Mouse (Mus musculus) neural tube, embryonic 13.5 days (tissue): ENCODE results near the gene Erf. TPM values are rescaled to one million over a fixed set of nuclear protein-coding genes. Genes with fewer than 3 reads are reported as not detected.

Experiments used
- ATAC-seq: fragments of 200-750 bp; cut with Nextera tagmentation; 2 replicates; pipeline ENCODE4 v1.8.0; 2017; ENCODE audit warnings: low read depth, mild to moderate bottlenecking, moderate TSS enrichment, moderate library complexity
- H3K27ac ChIP-seq: fragments of 300-500 bp; sonication (generic); replicated peaks from 2 replicates; pipeline ENCODE4 v1.5.1; 2015; ENCODE audit warnings: moderate library complexity, mild to moderate bottlenecking, inconsistent platforms
- H3K27me3 ChIP-seq: fragments of 300-500 bp; sonication (generic); 2 replicates; pipeline ENCODE4 v1.6.1; 2015; ENCODE audit warnings: mild to moderate bottlenecking, inconsistent platforms
- H3K36me3 ChIP-seq: fragments of 300-500 bp; sonication (generic); 2 replicates; pipeline ENCODE4 v1.6.1; 2015; ENCODE audit warnings: mild to moderate bottlenecking, inconsistent platforms
- H3K4me1 ChIP-seq: fragments of 300-500 bp; sonication (generic); replicated peaks from 2 replicates; pipeline ENCODE4 v1.6.1; 2015; ENCODE audit warnings: inconsistent platforms
- H3K4me2 ChIP-seq: fragments of 300-500 bp; sonication (generic); 2 replicates; pipeline ENCODE4 v1.6.1; 2015; ENCODE audit warnings: inconsistent platforms, mild to moderate bottlenecking, moderate library complexity
- H3K4me3 ChIP-seq: fragments of 300-500 bp; sonication (generic); 2 replicates; pipeline ENCODE4 v1.5.1; 2015; ENCODE audit warnings: mild to moderate bottlenecking, inconsistent platforms
- H3K9ac ChIP-seq: fragments of 300-500 bp; sonication (generic); 2 replicates; pipeline ENCODE4 v1.6.1; 2015; ENCODE audit warnings: moderate library complexity, mild to moderate bottlenecking, inconsistent platforms
- H3K9me3 ChIP-seq: fragments of 300-500 bp; sonication (generic); 2 replicates; pipeline ENCODE4 v1.6.1; 2016; ENCODE audit warnings: inconsistent platforms
- WGBS: fragments of 180-500 bp; shearing (Covaris S2); methylation state at CpG from one replicate; pipeline ENCODE4 v1.1.7; 2015; 5-methylcytosine and 5-hydroxymethylcytosine counted together
- microRNA-seq: library from miRNA; unstranded; fragments of <30 nt; microRNA quantifications from one replicate; pipeline ENCODE4, GENCODE M21; 2016
- polyA plus RNA-seq: library from polyadenylated mRNA; unstranded; fragments of >200 nt; fragmentation: Nextera tagmentation; extraction: Ambion mirVana; gene quantifications from 2 replicates; pipeline ENCODE4 v1.2.1, GENCODE M21; 2015

Gene Erf
- polyA plus RNA-seq, 1 experiment from 2014 or later: 8.0 TPM

DNA sequence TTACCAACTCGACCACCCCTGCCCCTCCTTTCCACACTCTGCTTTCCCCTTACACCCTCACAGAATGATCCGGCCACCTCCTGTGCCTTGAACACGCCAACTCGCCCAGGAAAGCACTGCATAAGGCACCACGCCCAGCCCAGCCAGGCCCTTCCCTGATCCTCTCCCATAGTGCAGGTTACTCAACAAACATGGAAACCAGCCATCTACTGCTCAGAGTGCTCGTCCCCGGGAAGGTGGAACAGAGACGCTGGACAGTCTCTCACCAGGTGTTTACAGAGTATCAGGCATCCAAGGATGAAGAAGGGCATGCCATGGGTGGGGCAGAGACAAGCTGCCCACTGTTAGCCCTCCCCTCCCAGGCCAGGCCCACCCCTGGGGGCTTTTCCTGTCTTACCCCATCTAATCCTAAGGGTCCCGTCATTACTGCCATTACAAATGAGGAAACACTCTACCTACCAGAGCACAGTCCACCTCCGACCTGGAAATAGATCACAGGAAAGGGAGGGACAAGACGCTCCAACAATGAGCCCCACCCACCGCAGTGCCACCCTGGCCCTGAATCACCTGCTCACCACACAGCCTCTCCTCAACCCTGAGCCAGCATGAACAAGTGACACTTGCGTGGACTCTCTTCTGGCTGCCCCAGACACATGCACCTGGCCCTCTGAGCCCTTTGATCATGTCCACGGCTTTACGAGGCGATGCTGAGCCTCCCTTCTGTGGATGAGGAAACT is 44.3 kb downstream of the Erf start:
- WGBS: 91% methylated on average over 16 of the region's 16 CpGs
- H3K27me3 ChIP-seq: no peaks in the 10 kb centered on the region
- H3K4me1 ChIP-seq: no peaks in the 10 kb centered on the region
- peaks cover 90% of the 10 kb centered on the region for H3K36me3 ChIP-seq
- H3K9me3 ChIP-seq: no peaks in the 10 kb centered on the region
- no peak overlapping the region for H3K4me2 ChIP-seq
- no peak overlapping the region for H3K27ac ChIP-seq
- ATAC-seq: no peak
- H3K4me3 ChIP-seq: no peak overlapping the region
- no peak overlapping the region for H3K9ac ChIP-seq

GRCm38 (mm10) chr7:25205355-25206093 is 45.0 kb downstream of the Erf start:
- ATAC-seq: no peak
- 86% methylated on average over 16 of the region's 16 CpGs for WGBS
- Histone ChIP-seq H3K36me3 (peaks cover 85% of the 10 kb centered on the region), H3K4me2 (no peak overlapping the region), H3K27ac (no peak overlapping the region), H3K4me1 (no peaks in the 10 kb centered on the region), H3K9ac (peak overlapping the region; percentile 13; the same call in 1 of the 2 replicates), H3K9me3 (no peaks in the 10 kb centered on the region), H3K27me3 (no peaks in the 10 kb centered on the region), H3K4me3 (no peak overlapping the region)

DNA sequence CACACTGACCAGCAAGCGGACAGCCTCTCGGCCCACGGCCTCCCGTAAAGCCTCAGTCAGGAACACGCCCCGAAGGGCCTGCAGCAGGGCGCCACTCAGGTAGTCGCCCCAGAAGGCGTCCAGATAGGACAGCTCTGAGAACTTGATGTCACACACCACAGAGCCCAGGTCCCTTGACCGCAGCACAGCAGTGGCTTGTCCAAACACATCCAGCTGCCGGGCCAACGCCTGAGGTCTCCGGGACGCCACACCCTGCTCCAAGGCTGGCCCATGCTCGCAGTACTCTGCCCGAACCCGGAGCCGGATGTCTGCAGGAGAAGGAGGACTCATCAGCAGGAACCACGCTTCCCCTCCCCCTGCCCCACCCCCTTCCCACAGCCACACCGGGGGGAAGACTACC is 46.9 kb downstream of the Erf start:
- peaks cover 73% of the 10 kb centered on the region for H3K36me3 ChIP-seq
- H3K4me2 ChIP-seq: no peak overlapping the region
- ATAC-seq: no peak
- H3K9ac ChIP-seq: no peak overlapping the region
- H3K4me3 ChIP-seq: no peak overlapping the region
- no peaks in the 10 kb centered on the region for H3K27me3 ChIP-seq
- H3K9me3 ChIP-seq: no peaks in the 10 kb centered on the region
- no peak overlapping the region for H3K27ac ChIP-seq
- H3K4me1 ChIP-seq: no peaks in the 10 kb centered on the region
- WGBS: 90% methylated on average over 19 of the region's 20 CpGs

DNA sequence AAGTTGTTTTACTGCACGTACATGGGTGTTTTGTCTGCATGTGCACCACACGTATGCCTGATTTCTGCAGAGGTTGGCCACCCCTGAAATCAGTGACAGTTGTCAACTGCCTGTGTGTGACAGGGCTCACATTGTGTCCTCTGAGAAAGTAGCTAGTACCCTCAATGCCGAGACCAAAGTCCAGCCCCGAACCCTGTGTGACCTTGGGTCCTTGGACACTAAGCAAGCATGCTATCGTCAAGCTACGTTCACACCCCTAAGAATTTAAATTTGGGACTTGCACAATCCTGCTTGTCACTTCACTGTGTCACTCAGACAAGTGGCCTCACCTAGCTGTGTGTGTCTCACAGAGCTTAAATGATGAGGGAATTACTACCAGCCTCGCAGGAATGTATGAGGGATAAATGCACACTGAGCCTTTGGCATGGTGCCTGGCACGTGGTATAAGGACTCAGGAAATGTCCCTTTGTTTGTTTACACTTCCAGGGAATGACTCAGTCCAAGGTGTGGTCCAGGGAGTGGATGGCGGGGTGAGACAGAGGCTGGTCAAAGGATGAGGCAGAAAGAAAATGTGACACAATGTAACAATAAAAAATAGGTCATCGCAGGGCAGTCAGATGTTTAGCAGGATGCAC is 53.1 kb downstream of the Erf start:
- Histone ChIP-seq H3K9ac (no peak overlapping the region), H3K36me3 (peaks cover 20% of the 10 kb centered on the region), H3K4me1 (no peaks in the 10 kb centered on the region), H3K9me3 (no peaks in the 10 kb centered on the region), H3K27ac (no peak overlapping the region), H3K4me3 (no peak overlapping the region), H3K27me3 (no peaks in the 10 kb centered on the region), H3K4me2 (no peak overlapping the region)
- WGBS: 73% methylated on average over 10 of the region's 10 CpGs
- no peak for ATAC-seq

- Histone ChIP-seq H3K27ac (no peak overlapping the region), H3K36me3 (peaks cover 6% of the 10 kb centered on the region), H3K4me1 (no peaks in the 10 kb centered on the region), H3K4me3 (no peak overlapping the region), H3K9me3 (no peaks in the 10 kb centered on the region), H3K27me3 (no peaks in the 10 kb centered on the region), H3K4me2 (no peak overlapping the region), H3K9ac (no peak overlapping the region)
- ATAC-seq: no peak
- WGBS: 85% methylated on average over 9 of the region's 9 CpGs
Measured at GRCm38 (mm10) chr7:25196107-25196506, 54.5 kb downstream of the Erf start.

DNA sequence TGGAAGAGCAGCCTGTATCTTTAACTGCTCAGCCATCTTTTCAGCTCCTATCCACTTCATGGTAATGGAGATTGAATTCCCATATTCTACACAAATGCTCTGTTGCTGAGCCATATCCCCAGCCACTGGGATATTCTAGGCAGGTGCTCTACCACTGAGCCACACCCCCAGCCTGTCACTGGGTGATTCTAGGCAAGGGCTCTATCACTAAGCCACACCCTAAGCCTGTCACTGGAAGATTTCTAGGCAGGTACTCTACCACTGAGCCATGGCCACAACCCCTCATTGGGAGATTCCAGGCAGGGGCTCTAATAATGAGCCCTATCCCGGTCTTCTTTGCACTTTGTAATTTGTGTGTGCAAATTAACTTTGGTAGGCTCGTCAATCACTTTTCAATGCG is 55.4 kb downstream of the Erf start:
- H3K27ac ChIP-seq: no peak overlapping the region
- H3K4me2 ChIP-seq: no peak overlapping the region
- H3K27me3 ChIP-seq: no peaks in the 10 kb centered on the region
- no peak overlapping the region for H3K9ac ChIP-seq
- H3K36me3 ChIP-seq: peaks cover 5% of the 10 kb centered on the region
- no peaks in the 10 kb centered on the region for H3K4me1 ChIP-seq
- ATAC-seq: no peak
- no peaks in the 10 kb centered on the region for H3K9me3 ChIP-seq
- 76% methylated on average over 3 of the region's 3 CpGs for WGBS
- H3K4me3 ChIP-seq: no peak overlapping the region

Small RNAs within 50 kb of the gene (microRNA-seq; reads per million reads assigned to microRNA genes)
- not detected for gene Mir7048

Other genes starting within 250 kb of the Erf start
- gene Atp1a3, start 244.8 kb downstream of the Erf start, polyA plus RNA-seq: 261 and 282 TPM in 2 replicates
- gene Grik5, start 178.4 kb downstream of the Erf start, polyA plus RNA-seq: 15.2 and 15.3 TPM in 2 replicates
- 32.8 and 35.4 TPM in 2 replicates for gene Zfp574, start 178.2 kb downstream of the Erf start, polyA plus RNA-seq
- gene Pou2f2, start 71.0 kb downstream of the Erf start, polyA plus RNA-seq: 28.0 and 29.4 TPM in 2 replicates
- 16.6 and 17.7 TPM in 2 replicates for gene Dedd2, start 30.1 kb downstream of the Erf start, polyA plus RNA-seq
- 2.0 and 2.1 TPM in 2 replicates for gene Zfp526, start 29.3 kb downstream of the Erf start, polyA plus RNA-seq
- 16.5 and 16.8 TPM in 2 replicates for gene Gsk3a, start 12.9 kb downstream of the Erf start, polyA plus RNA-seq
- 40.2 and 43.4 TPM in 2 replicates for gene Cic, start 16.9 kb upstream of the Erf start, polyA plus RNA-seq
- gene Pafah1b3, start 47.2 kb upstream of the Erf start, polyA plus RNA-seq: 525 and 535 TPM in 2 replicates
- gene Prr19, start 50.6 kb upstream of the Erf start, polyA plus RNA-seq: 2.1 and 2.9 TPM in 2 replicates
- gene Tmem145, start 55.3 kb upstream of the Erf start, polyA plus RNA-seq: 51.7 and 52.2 TPM in 2 replicates
- gene Megf8, start 66.4 kb upstream of the Erf start, polyA plus RNA-seq: 18.3 TPM in 2 replicates
- not detected in 2 replicates for gene Cnfn, start 119.0 kb upstream of the Erf start, polyA plus RNA-seq
- gene Lipe, start 147.9 kb upstream of the Erf start, polyA plus RNA-seq: 9.9 and 11.4 TPM in 2 replicates
- gene Cxcl17, start 162.1 kb upstream of the Erf start, polyA plus RNA-seq: 0.41 and 0.63 TPM in 2 replicates
- 1.5 and 2.2 TPM in 2 replicates for gene Ceacam1, start 226.8 kb upstream of the Erf start, polyA plus RNA-seq